Mouse (Mus musculus): Measurements from ENCODE around the gene Rsrc2. TPM values are rescaled to one million over a fixed set of nuclear protein-coding genes. Genes with fewer than 3 reads are reported as not detected.

Gene Rsrc2
- total and polyA plus RNA-seq, 3 experiments = 55.8 to 128 (median 107) TPM

GRCm38 (mm10) chr5:123746253-123746652 lies 3.0 kb downstream of the Rsrc2 start:
- dilution Hi-C loops (cut with MboI; ENCODE audit: extremely low pct_ligation_motif_present, extremely low pct_unique_long_range_greater_than_20kb, low sequenced_read_pairs) (no loop called here), in situ Hi-C loops (cut with MboI; ENCODE audit: low pct_ligation_motif_present, low pct_unique_long_range_greater_than_20kb, low sequenced_read_pairs) (no loop called here)
- Histone ChIP-seq H3K4me2 (ENCODE audit: insufficient read depth, low read depth, poor library complexity, severe bottlenecking) (peak overlapping the region; percentile 48), H3K79me2 (replicated peaks; ENCODE audit: control insufficient read depth, extremely low read depth, insufficient read depth, poor library complexity, severe bottlenecking) (peaks cover 71% of the 10 kb centered on the region), H3K9me3 (replicated peaks; ENCODE audit: low read length) (no peaks in the 10 kb centered on the region), H3K27me3 (replicated peaks) (no peaks in the 10 kb centered on the region), H3K4me3 (replicated peaks in 1 of 3; ENCODE audit: low read depth in 2 of 3, low read length in 2 of 3, poor library complexity in 1 of 3) (peak overlapping the region in 2 of 3 experiments; percentile 74 to 77), H3K4me1 (ENCODE audit: control insufficient read depth in 1 of 2, insufficient read depth in 2 of 2) (peaks cover 5 to 43% of the 10 kb centered on the region in 2 experiments), H3K27ac (ENCODE audit: insufficient read depth, low read depth) (no peak overlapping the region), H3K9ac (ENCODE audit: insufficient read depth, low read depth) (peak overlapping the region; percentile 97; the same call in 1 of the 2 replicates), H3K36me3 (replicated peaks in 1 of 2; ENCODE audit: control insufficient read depth in 1 of 2, insufficient read depth in 1 of 2, low read length in 1 of 2) (peaks cover 14 to 44% of the 10 kb centered on the region in 2 experiments)
- peak; percentile 76 for DNase-seq (ENCODE audit: extremely low read depth)
- TF ChIP-seq TBP (conservative IDR thresholded peaks at IDR 0.05; ENCODE audit: low read depth, low read length) = no peak
- 0 out of 2 replicates have a peak, but pooled peaks have one; percentile 25 for TF ChIP-seq MXI1 (IDR thresholded peaks at IDR 0.05; ENCODE audit: low read depth, low read length)
- TF ChIP-seq SIN3A (IDR thresholded peaks at IDR 0.05; ENCODE audit: low read length) = peak; percentile 92
- no peak for TF ChIP-seq GABPA (IDR thresholded peaks at IDR 0.05; ENCODE audit: insufficient replicate concordance, low read depth, low read length)
- peak; percentile 57 for TF ChIP-seq JUN (IDR thresholded peaks at IDR 0.05; ENCODE audit: insufficient read depth, low read depth, low read length)
- TF ChIP-seq JUND (conservative IDR thresholded peaks at IDR 0.05; ENCODE audit: low read depth, low read length) = peak; percentile 58; the same call in 1 of the 2 replicates
- TF ChIP-seq MEF2A (IDR thresholded peaks at IDR 0.05; ENCODE audit: borderline replicate concordance, low read depth, low read length) = no peak
- no peak; the same call in 1 of the 2 replicates for TF ChIP-seq BHLHE40 (IDR thresholded peaks at IDR 0.05; ENCODE audit: low read depth, low read length)
- no peak for TF ChIP-seq ZNF384 (IDR thresholded peaks at IDR 0.05; ENCODE audit: low read depth, low read length)
- no peak for TF ChIP-seq ZC3H11A (IDR thresholded peaks at IDR 0.05; ENCODE audit: low read depth, low read length)
- TF ChIP-seq IRF4 (IDR thresholded peaks at IDR 0.05; ENCODE audit: low read depth, low read length) = peak; percentile 93
- TF ChIP-seq ELF1 (IDR thresholded peaks at IDR 0.05; ENCODE audit: low read depth, low read length) = no peak
- no peak for TF ChIP-seq CHD1 (IDR thresholded peaks at IDR 0.05; ENCODE audit: low read depth, low read length)
- peak; percentile 86 for TF ChIP-seq EP300 (IDR thresholded peaks at IDR 0.05; ENCODE audit: low read length)
- peak; percentile 55 for TF ChIP-seq ETS1 (conservative IDR thresholded peaks at IDR 0.05; ENCODE audit: low read depth, low read length)
- TF ChIP-seq CHD2 (IDR thresholded peaks at IDR 0.05; ENCODE audit: low read length) = peak; percentile 64; the same call in 1 of the 2 replicates

- peaks cover 23 to 61% of the 10 kb centered on the region in 2 experiments for H3K36me3 ChIP-seq (replicated peaks in 1 of 2; ENCODE audit: control insufficient read depth in 1 of 2, insufficient read depth in 1 of 2, low read length in 1 of 2)
Measured at GRCm38 (mm10) chr5:123744358-123744757, 4.9 kb downstream of the Rsrc2 start.

More at GRCm38 (mm10) chr5:123744358-123744757, 4.9 kb downstream of the Rsrc2 start:
- H3K27ac ChIP-seq (ENCODE audit: insufficient read depth, low read depth) = no peak overlapping the region
- dilution Hi-C loops (cut with MboI; ENCODE audit: extremely low pct_ligation_motif_present, extremely low pct_unique_long_range_greater_than_20kb, low sequenced_read_pairs) (no loop called here), in situ Hi-C loops (cut with MboI; ENCODE audit: low pct_ligation_motif_present, low pct_unique_long_range_greater_than_20kb, low sequenced_read_pairs) (no loop called here)
- peaks cover 0 to 33% of the 10 kb centered on the region in 2 experiments; a peak in 2 of 4 replicates for H3K4me1 ChIP-seq (ENCODE audit: control insufficient read depth in 1 of 2, insufficient read depth in 2 of 2)
- DNase-seq (ENCODE audit: extremely low read depth) = no peak
- peaks cover 71% of the 10 kb centered on the region for H3K79me2 ChIP-seq (replicated peaks; ENCODE audit: control insufficient read depth, extremely low read depth, insufficient read depth, poor library complexity, severe bottlenecking)
- TF ChIP-seq EP300 (IDR thresholded peaks at IDR 0.05; ENCODE audit: low read length) (no peak), USF2 (conservative IDR thresholded peaks at IDR 0.05; ENCODE audit: low read depth, low read length) (no peak), USF1 (IDR thresholded peaks at IDR 0.05; ENCODE audit: low read depth, low read length) (no peak), NRF1 (IDR thresholded peaks at IDR 0.05; ENCODE audit: low read depth, low read length) (no peak), ZC3H11A (IDR thresholded peaks at IDR 0.05; ENCODE audit: low read depth, low read length) (no peak), MEF2A (IDR thresholded peaks at IDR 0.05; ENCODE audit: borderline replicate concordance, low read depth, low read length) (no peak), JUN (IDR thresholded peaks at IDR 0.05; ENCODE audit: insufficient read depth, low read depth, low read length) (no peak), RAD21 (IDR thresholded peaks at IDR 0.05; ENCODE audit: low read depth, low read length) (no peak), UBTF (IDR thresholded peaks at IDR 0.05; ENCODE audit: low read depth, low read length) (no peak), KAT2A (IDR thresholded peaks at IDR 0.05; ENCODE audit: insufficient replicate concordance, low read length) (no peak)
- H3K9ac ChIP-seq (ENCODE audit: insufficient read depth, low read depth) = no peak overlapping the region; the same call in 1 of the 2 replicates
- H3K4me3 ChIP-seq (replicated peaks in 1 of 3; ENCODE audit: low read depth in 2 of 3, low read length in 2 of 3, poor library complexity in 1 of 3) = no peak overlapping the region
- no peak overlapping the region for H3K4me2 ChIP-seq (ENCODE audit: insufficient read depth, low read depth, poor library complexity, severe bottlenecking)
- no peaks in the 10 kb centered on the region for H3K9me3 ChIP-seq (replicated peaks; ENCODE audit: low read length)
- no peaks in the 10 kb centered on the region for H3K27me3 ChIP-seq (replicated peaks)
